Mouse (Mus musculus) erythroblast, embryonic 14.5 days (primary cell): ENCODE results near the gene Mvd.

Experiments
- GATA1 ChIP-seq: IDR thresholded peaks from 2 replicates; pipeline ENCODE4 v1.6.1; 2012; ENCODE audit warnings: low read length, inconsistent platforms, mixed read lengths
- TAL1 ChIP-seq: IDR thresholded peaks from 3 replicates; pipeline ENCODE4 v1.6.1; 2012; ENCODE audit warnings: low read length, inconsistent platforms, mixed read lengths

GRCm38 (mm10) chr8:122461473-122462148, 18.4 kb upstream of the Mvd start:
- TF ChIP-seq GATA1 (no peak), TAL1 (no peak)
